Mouse (Mus musculus) heart, embryonic 14.5 days (tissue): Measurements from ENCODE around the gene Zbtb24. TPM values are rescaled to one million over a fixed set of nuclear protein-coding genes. Genes with fewer than 3 reads are reported as not detected.

Source experiments
- ATAC-seq: fragments of 200-750 bp; cut with Nextera tagmentation; 2 replicates; pipeline ENCODE4 v1.8.0; 2017; ENCODE audit warnings: low read depth, moderate TSS enrichment; ENCODE audit not compliant: insufficient number of reproducible peaks, insufficient read depth, low FRiP score
- H3K27ac ChIP-seq, 2 experiments: fragments of 200-500 bp in 1 of 2; fragments of 300-500 bp in 1 of 2; sonication (generic) in 1 of 2; replicated peaks in 1 of 2; 2 replicates each; pipeline ENCODE4 v1.5.1; 2012 to 2014; ENCODE audit warnings: low read depth in 2 of 2, low read length in 2 of 2, control low read depth in 1 of 2, mild to moderate bottlenecking in 1 of 2, mixed read lengths in 1 of 2; ENCODE audit not compliant: control insufficient read depth in 1 of 2, insufficient read depth in 1 of 2
- H3K27me3 ChIP-seq: fragments of 300-500 bp; sonication (generic); 2 replicates; pipeline ENCODE4 v1.6.1; 2014; ENCODE audit warnings: mild to moderate bottlenecking, low read length, control low read depth; ENCODE audit not compliant: control insufficient read depth, insufficient read depth
- H3K36me3 ChIP-seq: fragments of 300-500 bp; sonication (generic); 2 replicates; pipeline ENCODE4 v1.6.1; 2014; ENCODE audit warnings: mild to moderate bottlenecking, control low read depth, low read length, mixed read lengths; ENCODE audit not compliant: control insufficient read depth, insufficient read depth
- H3K4me1 ChIP-seq, 2 experiments: fragments of 200-500 bp in 1 of 2; fragments of 300-500 bp in 1 of 2; sonication (generic) in 1 of 2; 2 replicates each; pipeline ENCODE4 v1.6.1; 2012 to 2014; ENCODE audit warnings: low read length in 2 of 2, control low read depth in 1 of 2, mixed read lengths in 1 of 2; ENCODE audit not compliant: control insufficient read depth in 2 of 2, insufficient read depth in 2 of 2
- H3K4me2 ChIP-seq: fragments of 300-500 bp; sonication (generic); 2 replicates; pipeline ENCODE4 v1.6.1; 2014; ENCODE audit warnings: mild to moderate bottlenecking, low read length
- H3K4me3 ChIP-seq, 2 experiments: fragments of 200-500 bp in 1 of 2; fragments of 300-500 bp in 1 of 2; sonication (generic) in 1 of 2; 2 replicates each; pipeline ENCODE4 v1.5.1; 2012 to 2014; ENCODE audit warnings: low read length in 2 of 2, mild to moderate bottlenecking in 2 of 2, control low read depth in 1 of 2, low read depth in 1 of 2, moderate library complexity in 1 of 2; ENCODE audit not compliant: control insufficient read depth in 1 of 2, insufficient read depth in 1 of 2
- H3K9ac ChIP-seq: fragments of 300-500 bp; sonication (generic); 2 replicates; pipeline ENCODE4 v1.6.1; 2014; ENCODE audit warnings: mild to moderate bottlenecking, low read length
- H3K9me3 ChIP-seq: fragments of 300-500 bp; sonication (generic); 2 replicates; pipeline ENCODE4 v1.6.1; 2016; ENCODE audit warnings: low read length, control low read depth; ENCODE audit not compliant: control insufficient read depth
- WGBS: fragments of 180-500 bp; shearing (Covaris S2); extraction: QIAGEN DNeasy Blood & Tissue Kit; methylation state at CpG from one replicate; pipeline ENCODE4 v1.1.7; 2014; 5-methylcytosine and 5-hydroxymethylcytosine counted together
- polyA plus RNA-seq: library from polyadenylated mRNA; unstranded; fragments of >200 nt; fragmentation: Nextera tagmentation; extraction: Ambion mirVana; gene quantifications from 2 replicates; pipeline ENCODE4 v1.2.1, GENCODE M21; 2014

Zbtb24 gene
- polyA plus RNA-seq, 1 experiment from 2014 or later, result 12.7 TPM

DNA sequence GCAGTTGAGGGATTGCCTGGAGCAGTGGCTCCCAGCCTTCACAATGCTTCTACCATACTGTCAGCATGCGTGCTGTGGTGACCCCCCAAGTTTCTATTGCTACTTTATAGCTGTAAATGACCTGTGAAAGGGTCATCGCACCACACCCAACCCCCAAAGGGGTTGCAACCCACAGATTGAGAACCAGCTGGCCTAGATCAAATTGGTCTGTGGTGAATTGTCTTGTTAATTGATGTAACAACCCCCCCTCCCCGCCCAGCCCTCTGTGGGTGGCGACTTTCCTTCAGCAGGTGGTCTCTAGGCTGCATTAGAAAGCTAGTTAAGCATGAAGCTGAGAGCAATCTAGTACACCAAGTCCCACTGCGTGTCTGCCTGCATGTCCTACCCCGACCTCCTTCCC is 17.1 kb downstream of the Zbtb24 start:
- 57% methylated on average over 6 of the region's 6 CpGs for WGBS
- no peak for ATAC-seq

DNA sequence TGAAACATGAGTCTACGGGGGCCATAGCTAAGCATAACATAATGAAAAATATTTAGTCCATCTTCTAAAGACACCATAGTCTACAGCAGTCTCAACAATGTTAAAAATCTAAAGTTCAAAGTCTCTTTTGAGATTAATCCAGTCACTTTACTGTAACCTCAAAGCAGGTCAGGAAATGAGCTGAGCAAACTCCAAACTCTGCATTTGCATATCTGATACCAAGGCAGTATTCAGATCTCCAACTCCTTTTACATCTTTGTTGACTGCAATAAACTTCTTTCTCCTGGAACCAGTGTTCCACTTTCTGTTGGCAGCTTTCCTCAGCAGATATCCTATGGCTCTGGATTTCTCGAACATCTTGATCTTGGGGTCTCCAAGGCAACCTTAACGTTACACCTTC is 20.5 kb downstream of the Zbtb24 start:
- H3K4me2 ChIP-seq, result no peak overlapping the region
- no peak overlapping the region for H3K4me3 ChIP-seq
- peaks cover 10% of the 10 kb centered on the region for H3K36me3 ChIP-seq
- 84% methylated on average over 3 of the region's 3 CpGs for WGBS
- H3K4me1 ChIP-seq, result peaks cover 15 to 33% of the 10 kb centered on the region in 2 experiments
- H3K9ac ChIP-seq, result no peak overlapping the region
- H3K27ac ChIP-seq, result no peak overlapping the region
- ATAC-seq, result no peak
- no peaks in the 10 kb centered on the region for H3K27me3 ChIP-seq
- H3K9me3 ChIP-seq, result no peaks in the 10 kb centered on the region

More for the DNA sequence above, 17.1 kb downstream of the Zbtb24 start:
- no peak overlapping the region for H3K27ac ChIP-seq
- no peak overlapping the region for H3K4me3 ChIP-seq
- H3K9me3 ChIP-seq, result no peaks in the 10 kb centered on the region
- peaks cover 37% of the 10 kb centered on the region for H3K36me3 ChIP-seq
- H3K9ac ChIP-seq, result no peak overlapping the region
- no peaks in the 10 kb centered on the region for H3K27me3 ChIP-seq
- no peak overlapping the region for H3K4me2 ChIP-seq
- H3K4me1 ChIP-seq, result peaks cover 0 to under 1% of the 10 kb centered on the region in 2 experiments; a peak in 1 of 4 replicates

DNA sequence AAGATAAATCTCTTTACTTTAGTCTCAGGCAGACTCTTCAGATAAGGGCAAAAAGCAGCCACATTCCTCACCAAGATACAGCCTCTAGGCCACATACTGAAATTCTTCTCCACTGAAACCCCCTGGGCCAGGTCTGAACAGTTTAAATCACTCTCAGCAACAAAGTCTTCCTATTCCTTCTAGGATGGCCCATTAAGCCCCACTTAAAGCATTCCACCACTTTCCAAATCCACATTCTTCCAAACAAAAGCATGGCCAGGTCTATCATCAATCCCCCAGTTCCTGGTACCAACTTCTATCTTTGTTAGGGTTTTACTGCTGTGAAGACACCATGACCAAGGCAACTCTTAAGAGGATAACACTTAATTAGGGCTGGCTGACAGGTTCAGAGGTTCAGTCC is 22.4 kb downstream of the Zbtb24 start:
- no peaks in the 10 kb centered on the region for H3K27me3 ChIP-seq
- H3K4me2 ChIP-seq, result no peak overlapping the region
- H3K4me1 ChIP-seq, result peaks cover 21 to 43% of the 10 kb centered on the region in 2 experiments
- peaks cover 4% of the 10 kb centered on the region; the same call in 1 of the 2 replicates for H3K36me3 ChIP-seq
- ATAC-seq, result no peak
- H3K9me3 ChIP-seq, result no peaks in the 10 kb centered on the region
- H3K27ac ChIP-seq, result no peak overlapping the region
- H3K9ac ChIP-seq, result no peak overlapping the region
- H3K4me3 ChIP-seq, result no peak overlapping the region

DNA sequence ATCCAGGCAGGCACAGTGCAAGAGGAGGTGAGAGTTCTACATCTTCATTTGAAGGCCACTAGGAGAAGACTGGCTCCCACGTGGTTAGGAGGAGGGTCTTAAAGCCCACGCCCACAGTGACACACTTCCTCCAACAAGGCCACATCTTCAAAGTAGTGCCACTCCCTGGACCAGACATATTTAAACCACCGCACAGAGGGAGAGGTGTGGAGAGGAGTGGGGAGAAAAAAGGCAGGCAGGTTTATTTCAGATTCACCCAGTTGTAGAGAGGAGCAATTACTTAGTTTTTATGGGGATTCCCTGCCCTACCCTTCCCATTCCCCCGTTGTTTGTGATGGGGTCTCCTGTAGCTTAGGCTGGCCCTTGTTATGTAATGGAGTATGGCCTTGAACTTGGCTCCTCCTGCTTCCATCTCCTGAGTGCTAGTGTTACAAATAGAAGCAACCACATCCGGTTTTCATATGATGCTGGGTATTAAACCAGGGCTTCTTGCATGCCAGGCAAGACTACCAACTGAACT is 22.8 kb downstream of the Zbtb24 start:
- Histone ChIP-seq H3K9me3 (no peaks in the 10 kb centered on the region), H3K36me3 (peaks cover 3% of the 10 kb centered on the region; the same call in 1 of the 2 replicates), H3K27ac (peak overlapping the region; percentile 66 to 95; a peak in 3 of 4 replicates), H3K9ac (no peak overlapping the region), H3K4me3 (no peak overlapping the region), H3K27me3 (no peaks in the 10 kb centered on the region), H3K4me1 (peaks cover 26 to 48% of the 10 kb centered on the region in 2 experiments), H3K4me2 (no peak overlapping the region)
- 75% methylated on average over 5 of the region's 5 CpGs for WGBS
- no peak for ATAC-seq

- Histone ChIP-seq H3K36me3 (peaks cover 10% of the 10 kb centered on the region), H3K4me2 (no peak overlapping the region), H3K27ac (peak overlapping the region; percentile 84 to 95), H3K4me3 (no peak overlapping the region), H3K4me1 (peaks cover 27 to 51% of the 10 kb centered on the region in 2 experiments), H3K27me3 (no peaks in the 10 kb centered on the region), H3K9ac (no peak overlapping the region), H3K9me3 (no peaks in the 10 kb centered on the region)
- WGBS, result 20% methylated on average over 6 of the region's 6 CpGs
- peak; percentile 12; the same call in 1 of the 2 replicates for ATAC-seq
These were observed 23.7 kb downstream of the Zbtb24 start for GRCm38 (mm10) chr10:41473782-41474468.

- Histone ChIP-seq H3K27me3 (no peaks in the 10 kb centered on the region), H3K9ac (peak overlapping the region; percentile 56), H3K9me3 (no peaks in the 10 kb centered on the region), H3K36me3 (peaks cover 21% of the 10 kb centered on the region), H3K4me2 (peak overlapping the region; percentile 95), H3K4me3 (no peak overlapping the region), H3K27ac (peak overlapping the region; percentile 63 to 95), H3K4me1 (peaks cover 27 to 51% of the 10 kb centered on the region in 2 experiments)
- no peak for ATAC-seq
- WGBS, result 54% methylated on average over 1 of the region's 1 CpGs
These were observed 24.8 kb downstream of the Zbtb24 start for GRCm38 (mm10) chr10:41474981-41475391.

DNA sequence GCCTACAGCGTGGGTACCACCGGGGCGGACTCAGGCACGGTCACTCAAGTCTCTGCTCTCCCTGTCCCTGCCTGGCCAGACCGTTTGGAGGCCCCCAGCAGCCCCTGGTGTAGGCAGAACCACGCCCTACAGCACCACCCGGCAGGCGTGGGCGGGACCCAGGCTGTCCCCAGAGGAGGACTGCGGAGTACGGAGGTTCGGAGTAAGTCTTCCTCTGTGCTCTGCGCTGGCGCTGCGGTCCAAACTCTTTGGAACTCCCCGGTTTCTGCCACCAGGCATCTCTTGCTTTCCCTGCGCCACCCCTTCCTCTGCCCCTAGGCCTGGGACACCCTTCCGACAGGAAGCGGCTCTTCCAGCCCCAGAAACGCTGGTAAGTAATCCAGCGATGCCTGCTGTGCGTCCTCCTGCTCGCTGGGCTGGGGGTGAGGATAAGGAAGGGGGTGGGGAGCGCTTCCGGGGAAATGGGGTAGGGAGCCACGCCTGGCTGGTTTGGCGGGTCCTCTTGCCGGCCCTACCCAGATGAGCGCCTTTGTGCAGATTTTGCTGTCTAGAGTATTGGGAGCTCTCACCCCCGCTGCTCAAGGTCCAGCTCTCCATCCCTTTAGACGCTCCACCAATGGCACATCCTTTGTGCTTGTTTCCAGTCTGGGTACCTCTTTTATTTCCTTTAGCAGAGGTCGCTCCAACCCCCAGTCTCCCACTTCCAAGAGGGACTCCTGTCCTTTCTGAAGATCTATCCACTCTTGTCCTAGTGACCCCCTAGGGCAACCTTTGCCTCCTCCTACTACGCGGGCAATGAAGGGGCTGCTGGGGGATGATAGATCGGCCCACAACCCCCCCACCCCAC is 26.2 kb downstream of the Zbtb24 start, which contains the start of gene Mical1:
TSS of gene Mical1 (plus strand) at position 144 of the 847 bp plus-strand sequence.
- H3K9ac ChIP-seq, result peak within 1 kb of the TSS; percentile 88
- 0% methylated on average over 35 of the region's 35 CpGs for whole genome bisulfite sequencing
- H3K4me1 ChIP-seq, result peaks cover 35 to 58% of the 10 kb centered on the region in 2 experiments
- peak within 1 kb of the TSS; percentile 76 to 95 for H3K27ac ChIP-seq
- H3K4me2 ChIP-seq, result peak within 1 kb of the TSS; percentile 95
- peak; percentile 78 for ATAC-seq
- no peaks in the 10 kb centered on the region for H3K9me3 ChIP-seq
- peak within 1 kb of the TSS; percentile 62 to 77 for H3K4me3 ChIP-seq
- peaks cover 33% of the 10 kb centered on the region for H3K36me3 ChIP-seq
- H3K27me3 ChIP-seq, result no peaks in the 10 kb centered on the region
